Mouse (Mus musculus) kidney, adult 10 weeks (tissue): ENCODE results near the gene Arhgdib. TPM values are rescaled to one million over a fixed set of nuclear protein-coding genes. Genes with fewer than 3 reads are reported as not detected.

Experiments used
- polyA plus RNA-seq: library from polyadenylated mRNA; stranded (reverse); fragments of 350-450 nt; fragmentation: Illumina TruSeq; extraction: RNeasy Lipid Tissue Mini Kit (QIAGEN cat#74804); gene quantifications from one replicate; pipeline ENCODE4 v1.2.3, GENCODE M21; 2014; ENCODE audit warnings: low read depth, low replicate concordance

Gene Arhgdib
- polyA plus RNA-seq, result 15.6 TPM

GRCm38 (mm10) chr6:136941051-136942021 is at the start of gene Arhgdib:
Gene Arhgdib, minus strand, starts transcription at chr6:136941899.

GRCm38 (mm10) chr6:136923532-136923931 is 18.2 kb downstream of the Arhgdib start, which contains the start of gene Pde6h:
Gene Pde6h, plus strand, starts transcription at chr6:136923832.

GRCm38 (mm10) chr6:136922080-136922479 is 19.6 kb downstream of the Arhgdib start, which contains the start of gene Erp27:
Gene Erp27, minus strand, starts transcription at chr6:136922180.

GRCm38 (mm10) chr6:136875670-136876069 is 66.0 kb downstream of the Arhgdib start, which contains the start of gene Mgp:
Gene Mgp, minus strand, starts transcription at chr6:136875823.

Other genes starting within 250 kb of the Arhgdib start
- gene Gucy2c, start 160.1 kb downstream of the Arhgdib start, polyA plus RNA-seq, result not detected
- gene Hist4h4, start 137.5 kb downstream of the Arhgdib start, polyA plus RNA-seq, result 0.20 TPM
- gene H2afj, start 133.7 kb downstream of the Arhgdib start, polyA plus RNA-seq, result 12.7 TPM
- 1.3 TPM for gene BC049715, start 114.3 kb downstream of the Arhgdib start, polyA plus RNA-seq
- 61.6 TPM for gene Wbp11, start 113.7 kb downstream of the Arhgdib start, polyA plus RNA-seq
- gene Smco3, start 106.4 kb downstream of the Arhgdib start, polyA plus RNA-seq, result 7.0 TPM
- gene Art4, start 84.2 kb downstream of the Arhgdib start, polyA plus RNA-seq, result 4.6 TPM
- 112 TPM for gene Mgp, start 66.1 kb downstream of the Arhgdib start, polyA plus RNA-seq
- gene Erp27, start 19.7 kb downstream of the Arhgdib start, polyA plus RNA-seq, result not detected
- gene Pde6h, start 18.1 kb downstream of the Arhgdib start, polyA plus RNA-seq, result not detected
- 14.5 TPM for gene Rerg, start 228.6 kb upstream of the Arhgdib start, polyA plus RNA-seq